Comparison of ENCODE assay signal across 16 mouse cellular contexts in genomic region chr1:38165696-38166095, GRCm38 (mm10).
"Had no signal": no experiment of that assay in that cellular context is flagged by ENCODE, and none has a peak within 500 bp of the region (broad histone marks: within the 10 kb centered on the region; RNA-seq: fewer than 3 reads in every experiment).

No protein-coding gene starts in this region.

- ATAC-seq: intestine, postnatal 0 days; midbrain, embryonic 16.5 days had no signal

- H3K27me3 ChIP-seq: liver, embryonic 15.5 days; stomach, embryonic 15.5 days had no signal

- H3K9ac ChIP-seq: liver, embryonic 15.5 days; stomach, embryonic 15.5 days had no signal

- DNase-seq: kidney, adult 8-10 months; kidney, postnatal 36 days; lung, adult 2 months; lung, postnatal 14 days; thymus, adult 2 months; thymus, postnatal 36 days had no signal

- H3K36me3 ChIP-seq: limb, embryonic 10.5 days; liver, embryonic 15.5 days; stomach, embryonic 15.5 days had no signal

- H3K27ac ChIP-seq: kidney, postnatal 0 days; limb, embryonic 10.5 days; liver, embryonic 15.5 days; macrophage; stomach, embryonic 15.5 days had no signal

- H3K4me3 ChIP-seq: limb, embryonic 10.5 days; liver, embryonic 15.5 days; megakaryocyte, embryonic 14.5 days; stomach, embryonic 15.5 days had no signal

- H3K4me1 ChIP-seq: liver, embryonic 15.5 days; megakaryocyte, embryonic 14.5 days; stomach, embryonic 15.5 days had no signal

- H3K4me2 ChIP-seq: liver, embryonic 11.5 days; liver, embryonic 15.5 days; midbrain, embryonic 11.5 days; stomach, embryonic 15.5 days had no signal

- H3K9me3 ChIP-seq: limb, embryonic 10.5 days; liver, embryonic 15.5 days; stomach, embryonic 15.5 days had no signal
